Mouse (Mus musculus) kidney, postnatal 4 days (tissue): ENCODE measurements around the gene Sash3.
"Not testable (repeated sequence)": the region's sequence is repeated elsewhere in the genome, so short reads cannot be mapped to it uniquely, and the experiment has no call there.

Experiments used
- DNase-seq, 2 experiments: peaks; one replicate each; pipeline ENCODE4 v3.0.0; 2021; ENCODE audit warnings: mixed read lengths in 2 of 2

Sash3 gene

GRCm38 (mm10) chrX:48204469-48204868 lies 58.2 kb downstream of the Sash3 start:
- DNase-seq, result no peak

GRCm38 (mm10) chrX:48207761-48208487 lies 61.7 kb downstream of the Sash3 start:
- peak; percentile 33 to 66 for DNase-seq

GRCm38 (mm10) chrX:48208519-48209185 lies 62.4 kb downstream of the Sash3 start, which contains the start of gene Zdhhc9:
Zdhhc9 (minus strand) TSS chrX:48208878.
- DNase-seq, result peak; percentile 89 to 92

GRCm38 (mm10) chrX:48209746-48210145 lies 63.5 kb downstream of the Sash3 start:
- not testable (repeated sequence) for DNase-seq
